Mouse (Mus musculus) adrenal gland, postnatal 14 days (tissue): ENCODE results near the gene Cdhr3. TPM values are rescaled to one million over a fixed set of nuclear protein-coding genes. Genes with fewer than 3 reads are reported as not detected.
A peak's percentile ranks its signal among the peaks of the same experiment; 100 is the strongest.
"Not testable (repeated sequence)": the region's sequence is repeated elsewhere in the genome, so short reads cannot be mapped to it uniquely, and the experiment has no call there.

Experiments used
- DNase-seq: peaks from one replicate; pipeline ENCODE4 v3.0.0; 2021; ENCODE audit warnings: mixed read lengths
- microRNA-seq, 2 experiments: library from miRNA; unstranded; fragments of <30 nt; microRNA quantifications; one replicate each; pipeline ENCODE4 v1.2.0; 2021
- total RNA-seq: library from RNA; stranded (reverse); gene quantifications from 2 replicates; pipeline ENCODE4 v1.2.3, GENCODE M21; 2021

The Cdhr3 gene
- total RNA-seq, 1 experiment from 2014 or later: not detected

GRCm38 (mm10) chr12:33005858-33006257 is 86.8 kb downstream of the Cdhr3 start:
- no peak for DNase-seq

- no peak for DNase-seq
Observed at GRCm38 (mm10) chr12:33003339-33003965, 89.2 kb downstream of the Cdhr3 start.

- no peak for DNase-seq
Observed at GRCm38 (mm10) chr12:33000402-33000801, 92.3 kb downstream of the Cdhr3 start.

GRCm38 (mm10) chr12:32999778-33000177 is 92.9 kb downstream of the Cdhr3 start:
- DNase-seq: not testable (repeated sequence)

- DNase-seq: no peak
Observed at GRCm38 (mm10) chr12:32998766-32999165, 93.9 kb downstream of the Cdhr3 start.

- peak; percentile 18 for DNase-seq
Observed at GRCm38 (mm10) chr12:32995081-32995834, 97.4 kb downstream of the Cdhr3 start.

- DNase-seq: no peak
Observed at GRCm38 (mm10) chr12:32994081-32994480, 98.6 kb downstream of the Cdhr3 start.

- peak; percentile 34 for DNase-seq
Observed at GRCm38 (mm10) chr12:32989731-32990130, 102.9 kb downstream of the Cdhr3 start.

GRCm38 (mm10) chr12:32986284-32986683 is 106.4 kb downstream of the Cdhr3 start:
- DNase-seq: no peak

Small RNA genes within 50 kb of the gene (microRNA-seq; reads per million reads assigned to microRNA genes)
- gene Gm22904: 0 reads per million in 2 experiments

Other genes starting within 250 kb of the Cdhr3 start
- gene Sypl, start 139.0 kb downstream of the Cdhr3 start, total RNA-seq: 98.7 and 108 TPM in 2 replicates
- gene Atxn7l1, start 54.8 kb upstream of the Cdhr3 start, total RNA-seq: 26.0 and 27.3 TPM in 2 replicates